Mouse (Mus musculus): ENCODE measurements around the gene Unc5b. TPM values are rescaled to one million over a fixed set of nuclear protein-coding genes. Genes with fewer than 3 reads are reported as not detected.
A peak's percentile ranks its signal among the peaks of the same experiment; 100 is the strongest.
"Not testable (repeated sequence)": the region's sequence is repeated elsewhere in the genome, so short reads cannot be mapped to it uniquely, and the experiment has no call there.

Unc5b gene
- 0.84 and 1.1 TPM in 2 replicates for polyA plus RNA-seq (2011; ENCODE audit: insufficient read depth, insufficient read length, low replicate concordance, missing spikeins)

DNA sequence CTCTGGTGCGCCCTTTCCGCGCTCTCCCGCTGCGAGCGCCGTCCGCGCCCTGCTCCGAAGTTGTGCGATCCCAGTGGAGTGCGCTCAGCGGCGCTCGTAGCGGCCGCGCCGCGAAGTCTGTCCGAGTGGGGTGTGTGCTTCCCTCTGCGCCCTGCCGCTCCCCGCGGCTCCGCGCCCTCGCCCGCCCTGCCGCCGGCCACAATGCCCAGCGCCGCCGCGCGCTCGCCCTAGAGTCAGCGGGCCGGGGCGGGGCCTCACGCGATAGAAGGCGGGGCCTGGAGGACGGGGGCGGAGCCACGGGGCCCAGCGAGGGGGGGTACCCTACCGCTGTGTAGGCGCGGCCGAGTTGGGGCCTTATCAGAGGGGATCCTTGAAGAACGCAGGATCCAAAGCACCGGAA, at the start of gene Unc5b:
TSS of gene Unc5b (minus strand) at position 203 of the 400 bp plus-strand sequence.
- Histone ChIP-seq H3K27ac (ENCODE audit: control insufficient read depth, insufficient read depth, low read depth, low read length, poor library complexity) (no peak within 1 kb of the TSS; the same call in 1 of the 2 replicates), H3K4me3 (replicated peaks; ENCODE audit: control insufficient read depth, low read depth, low read length) (peak within 1 kb of the TSS; percentile 10), H3K4me1 (ENCODE audit: control insufficient read depth, insufficient read depth, low read length) (no peaks in the 10 kb centered on the region)
- WGBS = under 1% methylated on average over 53 of the region's 53 CpGs
- TF ChIP-seq CTCF (IDR thresholded peaks at IDR 0.05; ENCODE audit: control insufficient read depth, insufficient read depth, low read length) = no peak
- TF ChIP-seq POLR2A (IDR thresholded peaks at IDR 0.05; ENCODE audit: borderline replicate concordance, control insufficient read depth, low read depth, low read length) = peak; percentile 29; the same call in 1 of the 2 replicates

DNA sequence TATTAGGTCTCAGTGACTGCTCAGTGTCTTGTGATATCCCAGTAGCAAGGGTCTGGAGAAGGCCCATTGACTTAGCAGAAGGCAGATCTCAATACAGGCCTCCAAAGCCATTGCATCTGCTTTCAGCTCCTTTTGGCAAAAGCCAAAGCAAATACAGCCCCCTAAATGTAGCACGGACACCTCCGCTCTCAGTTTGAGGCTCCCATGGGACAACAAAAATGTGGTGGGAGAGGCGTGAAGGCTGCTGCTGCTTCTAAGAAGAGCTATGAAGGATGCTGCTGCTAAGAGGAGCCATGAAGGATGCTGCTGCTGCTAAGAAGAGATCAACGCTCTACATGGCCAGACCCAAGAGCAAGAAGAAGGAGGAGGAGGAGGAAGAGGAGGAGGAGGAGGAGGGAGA, 48.4 kb upstream of the Unc5b start:
- 80% methylated on average over 4 of the region's 4 CpGs for WGBS
- TF ChIP-seq POLR2A (IDR thresholded peaks at IDR 0.05; ENCODE audit: borderline replicate concordance, control insufficient read depth, low read depth, low read length) (no peak), CTCF (IDR thresholded peaks at IDR 0.05; ENCODE audit: control insufficient read depth, insufficient read depth, low read length) (no peak)
- Histone ChIP-seq H3K4me1 (ENCODE audit: control insufficient read depth, insufficient read depth, low read length) (no peaks in the 10 kb centered on the region), H3K27ac (ENCODE audit: control insufficient read depth, insufficient read depth, low read depth, low read length, poor library complexity) (no peak overlapping the region), H3K4me3 (replicated peaks; ENCODE audit: control insufficient read depth, low read depth, low read length) (no peak overlapping the region)

- no peak overlapping the region for H3K4me3 ChIP-seq (replicated peaks; ENCODE audit: control insufficient read depth, low read depth, low read length)
- TF ChIP-seq CTCF (IDR thresholded peaks at IDR 0.05; ENCODE audit: control insufficient read depth, insufficient read depth, low read length) = no peak
- TF ChIP-seq POLR2A (IDR thresholded peaks at IDR 0.05; ENCODE audit: borderline replicate concordance, control insufficient read depth, low read depth, low read length) = no peak
- no peaks in the 10 kb centered on the region for H3K4me1 ChIP-seq (ENCODE audit: control insufficient read depth, insufficient read depth, low read length)
- WGBS = 83% methylated on average over 5 of the region's 5 CpGs
- H3K27ac ChIP-seq (ENCODE audit: control insufficient read depth, insufficient read depth, low read depth, low read length, poor library complexity) = no peak overlapping the region
Measured at GRCm38 (mm10) chr10:60877075-60877474, 45.7 kb upstream of the Unc5b start.

DNA sequence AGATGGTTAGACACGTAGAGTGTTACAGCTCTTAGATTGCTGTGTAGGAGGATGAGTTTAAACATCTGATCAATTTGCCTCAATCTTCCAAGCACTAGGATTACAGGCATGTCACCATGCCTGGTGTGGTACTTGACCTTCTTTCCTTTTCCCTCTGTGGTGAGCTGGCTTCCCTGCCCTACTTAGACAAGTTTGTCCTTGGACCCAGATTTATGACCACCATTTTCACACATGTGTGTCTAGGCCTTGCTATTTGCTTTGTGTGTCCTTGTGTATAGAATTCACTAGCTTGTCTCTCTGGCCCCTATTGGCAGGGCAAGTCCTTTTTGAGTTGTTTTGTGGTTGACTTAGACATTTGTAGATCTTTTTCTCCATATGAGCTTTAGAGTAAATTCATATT, 43.6 kb upstream of the Unc5b start:
- no peaks in the 10 kb centered on the region for H3K4me1 ChIP-seq (ENCODE audit: control insufficient read depth, insufficient read depth, low read length)
- TF ChIP-seq POLR2A (IDR thresholded peaks at IDR 0.05; ENCODE audit: borderline replicate concordance, control insufficient read depth, low read depth, low read length) (no peak), CTCF (IDR thresholded peaks at IDR 0.05; ENCODE audit: control insufficient read depth, insufficient read depth, low read length) (no peak)
- 82% methylated on average over 1 of the region's 1 CpGs for WGBS
- H3K4me3 ChIP-seq (replicated peaks; ENCODE audit: control insufficient read depth, low read depth, low read length) = no peak overlapping the region
- no peak overlapping the region for H3K27ac ChIP-seq (ENCODE audit: control insufficient read depth, insufficient read depth, low read depth, low read length, poor library complexity)

DNA sequence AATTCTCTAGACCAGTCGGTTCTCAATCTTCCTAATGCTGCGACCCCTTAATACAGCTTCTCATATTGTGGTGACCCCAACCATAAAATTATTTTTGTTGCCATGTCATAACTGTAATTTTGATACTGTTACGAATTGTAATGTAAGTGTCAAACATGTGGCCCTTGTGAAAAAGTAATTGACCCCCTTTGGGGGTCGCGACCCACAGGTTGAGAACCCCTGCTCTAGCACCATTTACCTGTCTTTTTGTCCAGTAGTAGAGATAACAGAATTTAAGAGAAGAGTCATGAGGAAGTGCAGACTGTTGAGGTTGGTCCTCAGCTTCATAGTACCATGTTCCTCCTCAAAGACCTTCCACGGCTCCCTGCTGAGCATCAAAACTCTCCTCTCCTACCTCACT, 31.9 kb upstream of the Unc5b start:
- TF ChIP-seq CTCF (IDR thresholded peaks at IDR 0.05; ENCODE audit: control insufficient read depth, insufficient read depth, low read length) = no peak
- no peak for TF ChIP-seq POLR2A (IDR thresholded peaks at IDR 0.05; ENCODE audit: borderline replicate concordance, control insufficient read depth, low read depth, low read length)
- 82% methylated on average over 6 of the region's 6 CpGs for WGBS
- H3K4me3 ChIP-seq (replicated peaks; ENCODE audit: control insufficient read depth, low read depth, low read length) = no peak overlapping the region
- no peaks in the 10 kb centered on the region for H3K4me1 ChIP-seq (ENCODE audit: control insufficient read depth, insufficient read depth, low read length)
- no peak overlapping the region for H3K27ac ChIP-seq (ENCODE audit: control insufficient read depth, insufficient read depth, low read depth, low read length, poor library complexity)

- WGBS = 53% methylated on average over 25 of the region's 25 CpGs
- no peak overlapping the region for H3K27ac ChIP-seq (ENCODE audit: control insufficient read depth, insufficient read depth, low read depth, low read length, poor library complexity)
- no peaks in the 10 kb centered on the region for H3K4me1 ChIP-seq (ENCODE audit: control insufficient read depth, insufficient read depth, low read length)
- TF ChIP-seq CTCF (IDR thresholded peaks at IDR 0.05; ENCODE audit: control insufficient read depth, insufficient read depth, low read length) (no peak), POLR2A (IDR thresholded peaks at IDR 0.05; ENCODE audit: borderline replicate concordance, control insufficient read depth, low read depth, low read length) (no peak)
- H3K4me3 ChIP-seq (replicated peaks; ENCODE audit: control insufficient read depth, low read depth, low read length) = no peak overlapping the region
Measured at GRCm38 (mm10) chr10:60862477-60863293, 31.3 kb upstream of the Unc5b start.

- H3K27ac ChIP-seq (ENCODE audit: control insufficient read depth, insufficient read depth, low read depth, low read length, poor library complexity); H3K4me3 ChIP-seq (replicated peaks; ENCODE audit: control insufficient read depth, low read depth, low read length); H3K4me1 ChIP-seq (ENCODE audit: control insufficient read depth, insufficient read depth, low read length): not testable (repeated sequence)
Measured at GRCm38 (mm10) chr10:60845271-60845670, 13.9 kb upstream of the Unc5b start.

DNA sequence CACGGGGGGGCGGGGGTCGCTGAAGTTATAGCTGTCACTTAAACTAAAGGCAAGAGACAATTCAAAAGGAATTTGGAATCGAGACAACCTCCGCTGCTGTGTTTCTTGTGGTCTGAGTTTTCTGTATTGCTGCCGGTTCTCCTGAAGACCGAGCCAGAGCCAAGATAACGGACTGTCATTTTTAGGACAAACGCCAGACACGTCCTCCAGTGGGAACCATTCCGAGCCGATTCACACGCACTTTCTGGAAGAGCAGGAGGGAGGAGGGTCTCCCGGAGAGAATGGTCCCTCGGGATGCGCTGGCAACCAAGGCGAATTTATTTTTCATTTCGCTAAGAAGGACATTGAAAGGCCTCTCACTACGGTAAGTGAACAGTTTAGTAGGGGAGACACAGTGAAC, 7.4 kb upstream of the Unc5b start:
- no peak overlapping the region for H3K4me3 ChIP-seq (replicated peaks; ENCODE audit: control insufficient read depth, low read depth, low read length)
- TF ChIP-seq CTCF (IDR thresholded peaks at IDR 0.05; ENCODE audit: control insufficient read depth, insufficient read depth, low read length) = no peak
- no peak for TF ChIP-seq POLR2A (IDR thresholded peaks at IDR 0.05; ENCODE audit: borderline replicate concordance, control insufficient read depth, low read depth, low read length)
- H3K4me1 ChIP-seq (ENCODE audit: control insufficient read depth, insufficient read depth, low read length) = no peaks in the 10 kb centered on the region
- no peak overlapping the region for H3K27ac ChIP-seq (ENCODE audit: control insufficient read depth, insufficient read depth, low read depth, low read length, poor library complexity)
- WGBS = 70% methylated on average over 19 of the region's 19 CpGs

DNA sequence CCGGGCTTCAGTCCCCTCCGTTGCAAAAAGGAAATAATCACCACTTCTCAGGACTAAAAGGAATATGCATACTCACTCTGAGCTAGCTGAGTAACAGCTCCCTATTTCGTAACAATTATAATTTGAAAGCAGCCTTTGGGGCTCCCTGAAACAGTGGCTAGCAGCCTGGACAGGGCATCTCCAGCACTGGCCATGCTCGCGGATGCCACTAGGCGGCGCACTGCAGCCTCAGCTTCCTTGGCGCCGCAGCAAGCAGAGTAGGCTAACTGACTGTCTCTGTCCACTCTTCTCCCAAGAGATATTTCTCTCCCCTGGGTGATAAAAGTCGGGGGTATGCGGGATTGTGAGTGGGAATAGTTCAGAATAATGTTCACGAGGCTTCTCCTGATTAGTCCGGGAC, 3.6 kb upstream of the Unc5b start:
- TF ChIP-seq CTCF (IDR thresholded peaks at IDR 0.05; ENCODE audit: control insufficient read depth, insufficient read depth, low read length) (peak; percentile 86), POLR2A (IDR thresholded peaks at IDR 0.05; ENCODE audit: borderline replicate concordance, control insufficient read depth, low read depth, low read length) (no peak)
- WGBS = 3% methylated on average over 13 of the region's 13 CpGs
- Histone ChIP-seq H3K4me1 (ENCODE audit: control insufficient read depth, insufficient read depth, low read length) (no peaks in the 10 kb centered on the region), H3K4me3 (replicated peaks; ENCODE audit: control insufficient read depth, low read depth, low read length) (no peak overlapping the region), H3K27ac (ENCODE audit: control insufficient read depth, insufficient read depth, low read depth, low read length, poor library complexity) (no peak overlapping the region)
